Mouse (Mus musculus) CD8-positive naive resting alpha-beta T cell, adult 2 months (primary cell): ENCODE results near the gene Nusap1.
A peak's percentile ranks its signal among the peaks of the same experiment; 100 is the strongest.
"Not testable (repeated sequence)": the region's sequence is repeated elsewhere in the genome, so short reads cannot be mapped to it uniquely, and the experiment has no call there.

Experiments
- DNase-seq, 2 experiments: peaks; one replicate each; pipeline ENCODE4 v3.0.0; 2022; ENCODE audit warnings: low read depth in 2 of 2, low spot score in 2 of 2

The Nusap1 gene

DNA sequence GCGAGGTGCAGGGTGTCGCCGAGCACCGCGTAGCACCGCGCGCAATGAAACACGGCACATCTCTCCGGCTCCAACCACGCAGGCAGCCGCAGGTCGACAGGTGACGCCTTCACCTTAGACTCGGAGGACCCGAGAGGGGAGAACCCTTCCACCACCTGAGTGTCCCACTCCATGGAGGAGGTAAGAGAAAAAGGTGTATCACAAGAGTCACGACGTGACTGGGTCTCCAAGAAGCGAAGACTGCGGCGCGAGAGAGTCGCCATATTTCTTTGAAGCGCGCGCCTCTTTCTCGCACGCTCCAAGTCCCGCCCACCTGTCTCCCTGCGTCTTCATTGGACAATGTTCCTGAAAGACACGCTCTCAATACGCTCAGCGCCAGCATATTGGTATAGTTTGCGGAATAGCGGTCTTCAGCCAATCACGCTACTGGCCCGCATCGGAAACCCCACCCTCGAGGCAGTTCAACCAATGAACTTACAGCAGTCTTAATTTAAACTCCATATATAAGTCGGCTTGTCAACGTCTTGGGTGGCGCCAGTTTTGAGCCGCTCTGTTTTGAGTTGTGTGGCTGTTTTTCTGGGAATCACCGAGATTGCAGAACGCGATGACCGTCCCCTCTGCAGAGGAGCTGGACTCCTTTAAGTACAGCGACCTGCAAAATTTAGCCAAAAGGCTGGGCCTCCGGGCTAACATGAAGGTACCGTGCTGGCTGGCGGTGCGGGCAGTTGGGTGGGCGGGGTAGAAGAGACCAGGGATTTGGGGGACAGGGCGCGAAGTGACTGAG lies at the start of gene Nusap1, which contains the start of gene Oip5:
Nusap1 (plus strand) TSS at position 100 of the 784 bp plus-strand sequence.
Oip5 (minus strand) TSS at position 271 of the 784 bp plus-strand sequence.
- DNase-seq, result peak; percentile 91 to 92

DNA sequence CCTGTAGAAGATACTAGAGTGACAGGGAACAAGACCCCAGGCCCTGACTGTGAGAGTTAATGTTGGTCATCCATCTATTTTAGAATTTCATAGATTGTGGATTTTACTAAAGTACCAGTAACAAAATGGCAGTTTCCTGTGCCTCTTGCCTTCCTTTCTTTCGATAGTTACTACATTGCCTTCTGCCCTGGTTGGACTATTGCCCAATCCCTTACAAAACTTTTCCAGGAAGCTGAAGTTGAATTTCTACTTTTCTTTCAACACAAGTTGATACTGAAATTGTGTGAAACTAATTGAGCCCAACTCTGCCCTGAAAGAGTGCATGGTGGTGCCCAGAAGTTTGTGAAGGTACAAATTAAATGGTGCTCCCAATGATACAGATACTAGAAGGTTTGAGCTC lies 45.6 kb upstream of the Nusap1 start:
- no peak for DNase-seq

- DNase-seq, result no peak
These were observed 36.5 kb upstream of the Nusap1 start for GRCm38 (mm10) chr2:119581571-119581970.

DNA sequence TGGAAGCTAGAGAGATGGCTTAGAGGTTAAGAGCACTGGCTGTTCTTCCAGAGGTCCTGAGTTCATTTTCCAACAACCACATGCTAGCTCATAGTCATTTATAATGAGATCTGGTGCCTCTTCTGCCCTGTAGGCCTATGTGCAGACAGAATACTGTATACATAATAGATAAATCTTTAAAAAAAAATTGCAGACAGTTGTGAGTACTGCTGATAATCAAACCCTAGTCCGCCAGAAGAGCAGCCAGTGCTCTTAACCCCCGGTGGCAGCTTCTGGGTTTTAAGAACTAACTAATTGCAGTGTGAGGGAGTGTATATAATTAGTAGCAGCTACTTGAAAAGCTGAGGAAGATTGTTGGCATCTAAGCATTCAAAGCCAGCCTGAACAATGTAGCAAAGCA lies 34.7 kb upstream of the Nusap1 start:
- no peak for DNase-seq

DNA sequence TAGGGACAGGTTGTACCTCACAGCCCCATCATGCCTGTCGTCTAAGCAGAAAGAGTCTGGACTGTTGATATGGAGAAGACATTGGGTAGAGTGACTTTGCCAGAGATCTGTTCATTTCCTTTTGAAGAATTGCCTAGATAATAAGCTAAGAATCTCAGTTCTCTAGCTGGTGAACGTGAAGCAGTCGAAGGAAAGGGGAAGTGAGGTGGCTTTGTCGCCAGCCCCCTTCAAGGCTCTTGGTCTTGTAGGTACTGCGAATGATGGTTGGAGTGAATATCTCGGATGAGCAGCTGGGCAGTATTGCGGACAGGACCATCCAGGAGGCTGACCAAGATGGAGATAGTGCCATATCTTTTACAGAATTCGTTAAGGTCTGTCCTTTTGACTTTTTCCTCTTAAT lies 33.8 kb upstream of the Nusap1 start:
- no peak for DNase-seq

- DNase-seq, result peak; percentile 60 to 76
These were observed 30.7 kb upstream of the Nusap1 start for GRCm38 (mm10) chr2:119587383-119587782.

DNA sequence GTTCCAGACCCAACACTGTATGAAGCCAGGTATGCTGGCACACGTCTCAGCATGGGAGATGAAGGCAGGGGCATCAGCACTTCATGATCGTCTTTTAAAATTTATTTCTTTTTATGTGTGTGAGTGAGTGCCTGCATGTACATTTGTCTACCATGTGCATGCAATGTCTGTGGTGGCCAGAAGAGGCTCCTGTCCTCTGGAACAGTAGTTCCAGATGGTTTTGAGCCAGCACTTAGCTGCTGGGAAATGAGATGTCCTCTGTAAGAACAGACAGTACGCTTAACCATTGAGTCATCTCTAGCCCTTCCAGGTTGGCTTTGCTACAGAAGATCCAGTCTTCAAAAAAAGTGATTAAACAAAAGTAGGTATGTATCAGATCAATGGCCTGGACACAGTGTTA lies 26.9 kb upstream of the Nusap1 start:
- no peak for DNase-seq

- no peak for DNase-seq
These were observed 24.4 kb upstream of the Nusap1 start for GRCm38 (mm10) chr2:119593765-119594112.

DNA sequence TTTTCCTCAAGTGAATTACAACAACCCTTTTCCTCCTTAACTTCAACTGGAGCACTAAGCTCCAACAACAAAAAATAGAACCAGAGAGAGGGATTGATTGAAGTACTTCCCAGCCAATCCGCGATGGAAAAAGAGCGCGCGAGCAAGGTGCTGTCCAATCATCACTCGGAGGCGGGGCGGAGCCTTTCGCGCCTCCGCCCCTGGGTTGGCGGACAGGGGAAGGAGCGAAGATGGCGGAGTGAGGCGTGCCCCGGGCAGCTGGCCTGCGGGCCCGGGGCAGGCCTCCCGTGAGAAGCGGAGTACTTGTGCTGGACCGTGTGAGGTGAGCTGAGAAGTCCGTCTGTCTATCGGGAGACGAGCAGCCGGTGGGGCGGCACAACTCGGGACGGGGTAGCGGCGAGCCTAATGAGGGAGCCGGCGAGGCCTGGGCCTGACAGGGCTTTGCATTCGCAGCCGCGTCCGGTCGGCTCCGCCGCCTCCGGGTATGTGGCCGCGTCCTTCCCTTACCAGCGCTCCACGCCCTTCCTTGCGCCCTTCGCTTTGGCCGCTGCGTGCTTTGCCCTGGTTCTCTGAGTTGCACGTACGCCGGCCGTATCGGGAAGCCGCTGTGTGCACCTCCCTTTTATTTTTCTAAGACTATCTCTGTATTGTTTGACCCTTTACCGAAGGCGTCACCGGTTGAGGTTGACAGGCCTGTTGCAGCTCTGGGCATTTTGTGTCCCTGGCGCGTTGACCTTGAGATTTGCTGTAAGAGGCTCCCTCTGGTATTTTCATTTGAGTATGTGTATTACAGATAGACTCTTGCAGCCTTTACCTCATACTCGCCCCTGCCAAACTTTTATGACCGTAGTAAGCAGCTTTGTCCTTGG lies 23.8 kb upstream of the Nusap1 start:
- peak; percentile 87 to 93 for DNase-seq

DNA sequence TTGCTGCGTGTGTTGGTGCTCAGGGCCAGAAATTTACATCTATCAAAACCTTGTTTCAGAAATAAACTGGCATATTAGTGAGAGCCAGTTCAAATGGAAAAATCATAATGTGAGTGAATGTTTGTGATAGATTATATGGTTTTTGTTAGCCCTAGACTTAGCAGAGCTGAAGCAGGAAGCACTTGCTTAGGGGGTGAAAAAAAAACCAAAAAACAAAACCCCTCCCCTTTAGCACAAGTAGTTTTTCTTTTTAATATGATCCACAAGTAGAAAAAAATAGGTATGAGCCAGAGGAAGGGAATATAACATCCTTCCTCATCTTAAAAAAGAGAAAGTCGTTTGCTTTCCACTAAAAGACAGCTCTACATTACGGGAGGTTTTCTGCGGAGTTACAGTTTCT lies 22.8 kb upstream of the Nusap1 start:
- DNase-seq, result no peak

DNA sequence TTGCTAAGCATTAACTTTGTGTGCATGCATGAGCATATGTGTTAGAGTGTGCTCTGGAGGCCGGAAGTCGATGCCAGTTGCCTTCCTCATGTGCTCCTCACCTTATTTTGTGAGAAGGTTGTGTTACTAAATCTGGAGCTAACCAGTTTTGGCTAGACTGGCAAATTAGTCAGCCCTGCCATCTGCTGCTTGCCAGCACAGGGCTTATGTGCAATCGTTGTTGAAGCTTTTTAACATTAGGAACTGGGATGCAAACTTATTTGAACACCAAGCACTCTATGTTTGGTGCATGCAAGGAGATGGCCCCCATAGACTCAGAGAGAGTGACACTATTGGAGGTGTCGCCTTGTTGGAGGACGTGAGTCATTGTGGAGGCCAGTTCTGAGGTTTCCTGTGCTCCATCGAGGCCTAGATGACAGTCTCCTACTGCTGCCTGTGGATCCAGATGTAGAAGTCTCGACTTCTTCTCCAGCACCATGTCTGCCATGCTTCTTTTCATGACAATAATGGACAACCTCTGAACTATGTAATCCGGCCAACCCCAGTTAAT lies 21.2 kb upstream of the Nusap1 start:
- DNase-seq, result no peak

DNA sequence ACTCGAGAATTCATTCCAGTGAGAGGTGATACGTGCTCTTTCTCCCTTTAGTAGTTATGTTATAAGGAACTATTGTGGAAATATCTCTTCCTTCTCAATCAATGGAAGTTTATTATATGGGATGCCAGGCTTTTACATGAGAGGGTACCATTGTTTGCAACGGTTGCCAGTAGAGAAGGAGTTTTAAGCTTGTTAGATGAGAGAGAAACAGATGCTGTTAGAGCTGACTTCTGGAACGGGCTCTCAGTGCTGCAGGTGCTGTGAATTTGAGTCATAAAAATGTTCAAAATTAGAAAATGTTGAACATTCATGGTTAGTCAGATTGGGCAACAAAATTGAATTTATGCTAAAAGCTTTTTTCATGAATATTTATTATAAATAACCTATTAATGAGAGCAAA lies 17.1 kb upstream of the Nusap1 start:
- no peak for DNase-seq

DNA sequence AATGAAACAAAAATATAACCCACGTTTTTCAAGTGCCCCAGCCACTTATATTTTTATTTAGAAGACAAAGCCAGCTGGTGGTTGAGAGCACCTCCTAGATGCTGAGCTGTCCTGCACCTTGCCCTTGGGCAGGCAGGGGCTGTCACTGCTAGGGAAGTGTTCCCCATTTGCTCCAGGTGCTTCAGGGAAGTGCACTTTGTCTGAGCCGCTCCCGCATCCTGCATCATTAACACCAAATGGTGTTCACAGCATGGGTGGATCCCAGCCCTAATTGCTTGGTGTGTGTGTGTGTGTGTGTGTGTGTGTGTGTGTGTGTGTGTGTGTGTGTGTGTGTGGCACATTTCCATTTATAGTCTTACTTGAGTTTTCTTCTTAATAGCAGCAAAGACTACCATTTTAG lies 16.5 kb upstream of the Nusap1 start:
- not testable (repeated sequence) for DNase-seq

DNA sequence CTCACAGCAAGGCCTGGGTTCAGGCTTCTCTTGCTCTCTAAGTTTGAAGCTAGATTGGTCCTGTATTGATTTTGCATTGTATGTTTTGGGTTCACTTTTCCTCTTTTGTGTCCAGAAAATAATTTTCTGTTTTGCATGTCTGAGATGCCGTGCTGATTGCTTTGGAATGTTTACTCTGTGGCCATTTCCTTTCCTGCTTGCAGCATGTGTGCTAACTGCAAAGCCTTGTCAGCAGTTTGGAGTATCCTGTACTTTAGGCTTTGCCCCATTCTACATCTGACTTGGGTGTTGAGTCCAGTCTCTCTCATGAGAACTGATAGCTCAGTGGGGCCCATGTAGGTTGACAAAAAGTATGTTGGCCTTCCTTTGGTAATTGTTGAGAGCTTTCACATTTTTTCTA lies 15.6 kb upstream of the Nusap1 start:
- no peak for DNase-seq

GRCm38 (mm10) chr2:119603909-119604308 lies 14.2 kb upstream of the Nusap1 start:
- DNase-seq, result no peak

DNA sequence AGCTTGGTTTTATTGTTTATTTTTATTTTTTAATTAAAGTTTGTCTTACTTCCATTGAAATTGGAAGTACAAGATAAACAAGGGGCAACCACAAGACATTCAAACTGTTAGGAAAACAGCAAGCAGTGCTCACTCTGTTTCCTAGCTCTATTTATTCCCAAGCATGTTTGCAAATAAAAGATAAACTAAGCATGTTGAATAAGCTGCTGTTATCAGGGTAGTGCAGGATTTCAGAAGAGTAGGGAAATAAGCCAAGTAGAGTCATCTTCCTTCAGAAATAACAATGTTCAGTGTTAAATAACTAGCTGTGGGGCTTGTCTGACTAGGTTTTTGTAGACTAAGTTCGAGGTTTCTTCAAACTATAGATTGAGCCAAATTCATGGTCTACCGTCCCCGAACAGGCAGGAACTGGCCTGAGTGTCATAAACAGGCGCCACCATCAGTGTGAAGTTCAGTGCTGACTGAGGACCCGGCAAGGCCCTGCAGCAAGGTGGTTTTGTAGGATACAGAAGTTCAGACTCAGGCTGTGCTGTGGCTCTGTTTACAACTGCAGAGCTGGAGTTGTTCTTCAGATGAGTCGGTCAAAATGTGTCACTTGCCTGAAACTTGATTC lies 12.6 kb upstream of the Nusap1 start:
- no peak for DNase-seq

DNA sequence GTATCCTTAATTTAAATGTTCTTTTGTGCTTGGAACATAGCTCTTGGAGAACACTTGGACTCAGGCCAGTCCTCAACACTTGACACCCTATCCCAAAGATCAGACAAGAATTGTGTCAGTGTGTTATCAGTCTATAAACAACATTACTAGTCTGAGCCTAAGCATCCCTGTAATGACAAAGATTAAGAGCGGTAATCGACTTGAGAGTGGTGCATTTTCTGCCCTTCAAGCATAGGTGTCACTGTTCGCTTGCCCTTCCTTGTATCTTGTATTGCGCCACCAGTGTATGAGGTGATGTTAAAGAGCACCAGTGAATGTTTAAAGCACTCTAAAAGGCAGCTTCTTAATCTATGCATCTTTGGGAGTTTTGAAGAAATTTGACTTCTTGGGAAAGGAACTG lies 11.1 kb upstream of the Nusap1 start:
- no peak for DNase-seq

- DNase-seq, result no peak
These were observed 278 bp upstream of the Nusap1 start for GRCm38 (mm10) chr2:119617841-119618198.

- not testable (repeated sequence) for DNase-seq
These were observed 904 bp downstream of the Nusap1 start for GRCm38 (mm10) chr2:119619002-119619401.

DNA sequence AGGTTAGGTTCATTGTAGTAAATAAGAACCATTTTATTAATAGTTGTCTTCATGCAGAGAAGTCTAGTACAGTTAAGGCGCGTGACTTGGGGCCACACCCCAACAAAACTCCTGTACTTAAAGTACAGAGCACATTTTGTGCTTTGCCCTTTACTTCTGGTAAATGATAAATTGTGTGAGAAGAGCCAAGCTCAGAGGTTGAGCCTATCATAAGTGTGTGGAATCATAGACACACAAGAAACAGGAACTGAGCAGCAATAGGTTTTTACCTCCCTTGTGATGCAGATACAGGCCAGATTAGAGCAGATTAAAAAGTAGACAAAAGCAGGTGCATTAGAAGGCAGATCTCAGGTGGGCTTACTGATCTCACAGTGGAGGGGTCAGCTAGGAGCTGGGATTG lies 3.2 kb downstream of the Nusap1 start:
- no peak for DNase-seq

- no peak for DNase-seq
These were observed 18.7 kb downstream of the Nusap1 start for GRCm38 (mm10) chr2:119636781-119637180.
